Mouse (Mus musculus): ENCODE measurements at regions not wholly inside any gene's neighbourhood (a gene's known extent, or its start where the extent isn't known, plus 50 kb on each side); places are given as distances from the start of the nearest gene placed in this dataset.

DNA sequence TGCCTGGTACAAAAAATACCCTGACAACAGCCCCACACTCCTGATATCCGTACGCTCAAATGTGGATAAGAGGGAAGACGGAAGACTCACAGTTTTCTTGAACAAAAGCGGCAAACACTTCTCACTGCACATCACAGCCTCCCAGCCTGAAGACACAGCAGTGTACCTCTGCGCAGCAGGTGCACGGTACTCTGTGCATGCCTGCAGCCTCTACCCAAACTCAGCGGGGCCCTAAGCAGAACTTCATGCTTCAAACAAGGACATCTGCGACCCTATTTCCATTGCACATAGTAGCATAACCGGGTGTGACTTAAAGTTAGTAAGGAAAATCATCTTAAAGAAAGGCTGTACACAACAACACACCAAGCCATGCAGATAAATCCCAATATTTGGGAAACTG, 408.3 kb downstream of the Dad1 start:
- H3K4me1 ChIP-seq (ENCODE audit: control insufficient read depth, insufficient read depth, low read length): no peaks in the 10 kb centered on the region
- no peak overlapping the region for H3K4me2 ChIP-seq (ENCODE audit: low read depth, low read length)
- WGBS: 80% methylated on average over 9 of the region's 9 CpGs
- ATAC-seq (ENCODE audit: insufficient read depth, low FRiP score): no peak
- H3K9ac ChIP-seq (ENCODE audit: low read length): no peak overlapping the region
- no peak overlapping the region for H3K27ac ChIP-seq (ENCODE audit: low read length)
- H3K27me3 ChIP-seq (ENCODE audit: control insufficient read depth, insufficient read depth, low read length): no peaks in the 10 kb centered on the region
- H3K4me3 ChIP-seq (replicated peaks; ENCODE audit: low read length): no peak overlapping the region
- no peaks in the 10 kb centered on the region for H3K36me3 ChIP-seq (ENCODE audit: control insufficient read depth, insufficient read depth, low read length)
- no peaks in the 10 kb centered on the region for H3K9me3 ChIP-seq (replicated peaks; ENCODE audit: control insufficient read depth, low read length)

DNA sequence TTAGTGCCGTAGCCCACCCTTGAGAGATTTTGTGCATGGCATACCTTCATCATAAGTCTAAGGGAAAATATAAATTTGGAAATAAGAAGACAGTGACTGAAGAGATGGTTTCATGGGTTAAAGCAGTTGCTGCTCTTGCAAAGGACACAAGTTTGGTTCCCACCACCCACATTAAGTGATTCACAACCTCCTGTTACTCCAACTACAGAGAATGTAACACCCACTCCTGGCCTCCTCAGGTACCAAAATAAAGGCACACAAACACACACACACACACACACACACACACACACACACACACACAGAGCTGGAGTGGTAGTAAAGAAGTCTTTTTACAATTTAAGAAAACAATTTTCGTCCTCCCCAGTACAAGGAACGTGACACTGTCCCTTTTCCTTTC, 421.4 kb downstream of the Dad1 start:
- H3K27ac ChIP-seq (ENCODE audit: low read length): no peak overlapping the region
- H3K4me3 ChIP-seq (replicated peaks; ENCODE audit: low read length): no peak overlapping the region
- H3K36me3 ChIP-seq (ENCODE audit: control insufficient read depth, insufficient read depth, low read length): no peaks in the 10 kb centered on the region
- H3K4me2 ChIP-seq (ENCODE audit: low read depth, low read length): no peak overlapping the region
- H3K9ac ChIP-seq (ENCODE audit: low read length): no peak overlapping the region
- no peaks in the 10 kb centered on the region for H3K4me1 ChIP-seq (ENCODE audit: control insufficient read depth, insufficient read depth, low read length)
- 85% methylated on average over 3 of the region's 3 CpGs for WGBS
- no peaks in the 10 kb centered on the region for H3K9me3 ChIP-seq (replicated peaks; ENCODE audit: control insufficient read depth, low read length)
- no peaks in the 10 kb centered on the region for H3K27me3 ChIP-seq (ENCODE audit: control insufficient read depth, insufficient read depth, low read length)
- ATAC-seq (ENCODE audit: insufficient read depth, low FRiP score): no peak

DNA sequence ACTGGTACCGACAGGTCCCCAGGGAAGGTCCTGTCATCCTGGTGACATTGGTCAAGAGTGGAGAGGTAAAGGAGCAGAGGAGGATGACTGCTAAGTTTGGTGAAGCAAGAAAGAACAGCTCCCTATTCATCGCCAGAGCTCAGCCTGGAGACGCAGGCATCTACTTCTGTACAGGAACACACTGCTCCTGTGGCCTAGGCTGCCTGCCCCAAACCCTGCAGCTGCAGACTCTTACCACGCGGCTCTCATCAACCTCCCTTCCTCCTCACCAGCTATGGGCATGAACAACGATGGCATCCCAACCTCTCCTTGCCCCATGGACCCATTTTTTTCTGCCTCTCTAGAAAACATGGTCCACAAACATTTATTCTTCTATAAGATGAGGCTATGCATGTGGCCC, 422.3 kb downstream of the Dad1 start:
- no peak for ATAC-seq (ENCODE audit: insufficient read depth, low FRiP score)
- no peaks in the 10 kb centered on the region for H3K27me3 ChIP-seq (ENCODE audit: control insufficient read depth, insufficient read depth, low read length)
- H3K9ac ChIP-seq (ENCODE audit: low read length): no peak overlapping the region
- no peaks in the 10 kb centered on the region for H3K36me3 ChIP-seq (ENCODE audit: control insufficient read depth, insufficient read depth, low read length)
- no peak overlapping the region for H3K4me3 ChIP-seq (replicated peaks; ENCODE audit: low read length)
- no peak overlapping the region for H3K27ac ChIP-seq (ENCODE audit: low read length)
- whole genome bisulfite sequencing: 75% methylated on average over 6 of the region's 6 CpGs
- no peak overlapping the region for H3K4me2 ChIP-seq (ENCODE audit: low read depth, low read length)
- H3K9me3 ChIP-seq (replicated peaks; ENCODE audit: control insufficient read depth, low read length): no peaks in the 10 kb centered on the region
- no peaks in the 10 kb centered on the region for H3K4me1 ChIP-seq (ENCODE audit: control insufficient read depth, insufficient read depth, low read length)

DNA sequence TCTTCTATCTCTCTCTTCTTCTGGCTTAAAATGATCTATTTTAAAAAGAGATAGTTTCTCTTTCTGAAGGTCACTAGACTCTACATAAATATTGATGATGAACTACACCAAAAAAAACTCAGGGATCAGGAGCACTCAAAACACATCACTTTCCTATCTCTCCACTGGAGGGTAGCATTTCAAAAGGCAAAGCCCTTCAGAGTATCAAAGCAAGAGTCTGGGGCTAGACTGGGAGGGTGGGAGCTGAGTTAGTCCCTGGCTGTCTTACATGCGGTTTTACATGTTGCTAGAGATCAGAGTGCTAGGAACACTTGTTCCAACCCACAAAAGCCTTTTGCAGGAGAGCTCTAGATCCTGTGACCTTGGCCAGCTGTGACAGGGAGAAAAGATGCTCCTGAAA, 423.2 kb downstream of the Dad1 start:
- no peak overlapping the region for H3K4me3 ChIP-seq (replicated peaks; ENCODE audit: low read length)
- no peak overlapping the region for H3K9ac ChIP-seq (ENCODE audit: low read length)
- no peaks in the 10 kb centered on the region for H3K27me3 ChIP-seq (ENCODE audit: control insufficient read depth, insufficient read depth, low read length)
- no peaks in the 10 kb centered on the region for H3K9me3 ChIP-seq (replicated peaks; ENCODE audit: control insufficient read depth, low read length)
- H3K27ac ChIP-seq (ENCODE audit: low read length): no peak overlapping the region
- H3K4me2 ChIP-seq (ENCODE audit: low read depth, low read length): no peak overlapping the region
- no peaks in the 10 kb centered on the region for H3K36me3 ChIP-seq (ENCODE audit: control insufficient read depth, insufficient read depth, low read length)
- H3K4me1 ChIP-seq (ENCODE audit: control insufficient read depth, insufficient read depth, low read length): no peaks in the 10 kb centered on the region
- 44% methylated on average over 1 of the region's 1 CpGs for WGBS
- ATAC-seq (ENCODE audit: insufficient read depth, low FRiP score): no peak

DNA sequence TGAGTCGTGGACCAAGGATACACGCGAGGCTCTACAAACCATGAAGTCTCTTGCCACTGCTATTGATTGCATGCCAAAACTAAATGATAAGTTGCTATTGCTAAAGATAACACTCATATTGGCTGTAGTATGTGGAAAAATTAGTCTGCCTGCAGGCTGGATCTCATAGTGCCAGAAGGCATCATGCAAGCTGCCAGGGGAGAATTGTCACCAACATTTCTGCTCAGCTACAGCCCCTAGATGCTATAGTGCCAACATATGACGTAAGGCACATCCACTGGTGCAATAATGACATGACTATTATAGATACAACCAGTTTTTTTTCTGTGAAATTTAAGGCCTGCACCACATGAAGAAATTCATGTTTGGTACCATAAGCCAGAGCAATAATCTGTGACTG, 427.1 kb downstream of the Dad1 start:
- 84% methylated on average over 4 of the region's 4 CpGs for WGBS
- ATAC-seq (ENCODE audit: insufficient read depth, low FRiP score): no peak

DNA sequence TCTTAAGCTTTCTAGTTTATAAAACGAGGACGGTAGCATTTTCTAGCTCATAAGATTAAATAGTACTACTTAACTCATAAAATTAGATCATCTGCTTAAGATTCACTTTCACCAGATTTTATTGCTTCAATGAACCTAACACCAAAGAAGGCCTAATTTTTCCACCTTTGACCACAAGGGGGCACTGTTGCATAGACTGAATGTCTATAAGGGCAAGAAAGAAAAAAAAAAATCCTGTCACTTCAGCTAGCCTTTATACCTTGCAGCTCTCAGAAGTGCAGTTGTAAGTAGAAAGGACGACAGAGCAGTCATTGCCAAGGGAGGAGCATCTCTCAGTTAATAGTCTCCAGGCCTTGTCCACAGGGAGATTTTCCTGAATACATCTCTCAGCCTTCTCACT, 447.7 kb downstream of the Dad1 start:
- H3K4me3 ChIP-seq (replicated peaks; ENCODE audit: low read length): no peak overlapping the region
- H3K36me3 ChIP-seq (ENCODE audit: control insufficient read depth, insufficient read depth, low read length): no peaks in the 10 kb centered on the region
- no peak overlapping the region for H3K27ac ChIP-seq (ENCODE audit: low read length)
- no peak overlapping the region for H3K9ac ChIP-seq (ENCODE audit: low read length)
- 16% methylated on average over 3 of the region's 3 CpGs for WGBS
- H3K4me2 ChIP-seq (ENCODE audit: low read depth, low read length): no peak overlapping the region
- H3K9me3 ChIP-seq (replicated peaks; ENCODE audit: control insufficient read depth, low read length): no peaks in the 10 kb centered on the region
- ATAC-seq (ENCODE audit: insufficient read depth, low FRiP score): no peak
- H3K4me1 ChIP-seq (ENCODE audit: control insufficient read depth, insufficient read depth, low read length): no peaks in the 10 kb centered on the region
- H3K27me3 ChIP-seq (ENCODE audit: control insufficient read depth, insufficient read depth, low read length): no peaks in the 10 kb centered on the region

More for the DNA sequence above, 427.1 kb downstream of the Dad1 start:
- Histone ChIP-seq H3K9ac (ENCODE audit: low read length) (no peak overlapping the region), H3K4me2 (ENCODE audit: low read depth, low read length) (no peak overlapping the region), H3K27ac (ENCODE audit: low read length) (no peak overlapping the region), H3K4me1 (ENCODE audit: control insufficient read depth, insufficient read depth, low read length) (no peaks in the 10 kb centered on the region), H3K9me3 (replicated peaks; ENCODE audit: control insufficient read depth, low read length) (no peaks in the 10 kb centered on the region), H3K4me3 (replicated peaks; ENCODE audit: low read length) (no peak overlapping the region), H3K27me3 (ENCODE audit: control insufficient read depth, insufficient read depth, low read length) (no peaks in the 10 kb centered on the region), H3K36me3 (ENCODE audit: control insufficient read depth, insufficient read depth, low read length) (no peaks in the 10 kb centered on the region)

DNA sequence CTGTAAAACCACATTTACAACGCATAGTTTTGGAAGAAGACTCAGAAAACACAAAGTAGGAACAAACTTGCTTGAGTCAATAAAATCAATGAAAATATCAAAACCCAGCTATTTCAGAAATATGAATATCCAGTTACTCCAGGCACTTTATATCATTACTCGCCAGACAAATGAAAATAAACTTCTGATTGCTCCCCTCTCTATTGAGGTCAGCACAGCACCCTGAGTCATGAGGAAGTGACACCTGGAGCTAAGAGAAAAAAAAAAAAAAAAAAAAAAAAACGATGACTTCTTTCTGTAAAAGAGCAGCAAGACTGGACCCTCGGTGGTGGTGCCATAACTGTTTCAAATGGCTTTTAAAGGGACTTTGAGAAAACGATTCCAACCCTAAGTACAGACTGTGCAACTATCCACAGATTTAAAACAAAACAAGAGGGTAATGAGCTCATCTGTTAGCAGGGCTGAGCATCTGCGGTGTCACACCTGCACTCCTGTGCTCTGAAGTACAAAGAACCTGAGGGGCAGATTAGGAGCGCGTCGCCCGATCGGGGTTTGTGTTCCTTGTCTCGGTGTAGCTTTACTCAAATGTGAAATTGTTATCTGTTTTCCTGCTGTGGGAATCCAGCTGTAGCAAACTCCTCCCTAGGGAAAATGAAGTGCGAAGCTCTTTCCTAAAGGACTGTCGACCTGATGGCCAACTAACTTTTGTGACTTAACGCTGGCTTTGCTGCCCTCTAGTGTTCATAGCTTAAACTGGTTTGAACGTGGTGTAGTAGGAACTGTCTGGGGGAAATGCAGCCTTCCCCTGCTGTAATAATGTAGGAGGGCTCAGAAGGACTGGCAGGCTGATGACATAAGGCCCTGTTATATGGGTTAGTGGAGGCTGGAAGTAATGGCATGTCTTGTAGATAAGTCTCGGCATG, 449.9 kb downstream of the Dad1 start:
- Histone ChIP-seq H3K9me3 (replicated peaks; ENCODE audit: control insufficient read depth, low read length) (no peaks in the 10 kb centered on the region), H3K4me2 (ENCODE audit: low read depth, low read length) (peak overlapping the region; percentile 28; the same call in 1 of the 2 replicates), H3K4me1 (ENCODE audit: control insufficient read depth, insufficient read depth, low read length) (no peaks in the 10 kb centered on the region), H3K4me3 (replicated peaks; ENCODE audit: low read length) (no peak overlapping the region), H3K27me3 (ENCODE audit: control insufficient read depth, insufficient read depth, low read length) (no peaks in the 10 kb centered on the region), H3K27ac (ENCODE audit: low read length) (no peak overlapping the region), H3K9ac (ENCODE audit: low read length) (no peak overlapping the region), H3K36me3 (ENCODE audit: control insufficient read depth, insufficient read depth, low read length) (no peaks in the 10 kb centered on the region)
- 22% methylated on average over 17 of the region's 17 CpGs for WGBS
- peak; percentile 69 for ATAC-seq (ENCODE audit: insufficient read depth, low FRiP score)

DNA sequence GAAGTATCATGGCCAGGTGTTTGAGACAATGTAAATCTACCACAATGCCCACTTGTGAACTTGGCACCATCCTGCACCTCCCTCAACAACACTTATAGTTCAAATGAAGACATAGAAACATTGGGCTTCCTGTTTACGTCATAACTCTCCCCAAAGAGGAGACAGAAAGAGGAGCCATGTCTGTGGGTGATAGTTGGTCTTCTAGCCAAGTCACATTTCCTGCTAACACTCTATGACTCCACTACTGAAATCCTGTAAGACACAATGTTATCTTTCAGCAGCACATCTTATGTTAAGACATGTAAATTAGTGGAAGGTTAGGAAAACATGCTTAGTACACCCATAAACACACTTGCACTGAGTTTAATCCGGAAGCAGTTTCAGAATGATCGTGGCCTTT, 451.4 kb downstream of the Dad1 start:
- H3K27me3 ChIP-seq (ENCODE audit: control insufficient read depth, insufficient read depth, low read length): no peaks in the 10 kb centered on the region
- no peak overlapping the region for H3K9ac ChIP-seq (ENCODE audit: low read length)
- H3K9me3 ChIP-seq (replicated peaks; ENCODE audit: control insufficient read depth, low read length): no peaks in the 10 kb centered on the region
- no peak for ATAC-seq (ENCODE audit: insufficient read depth, low FRiP score)
- H3K27ac ChIP-seq (ENCODE audit: low read length): no peak overlapping the region
- H3K4me3 ChIP-seq (replicated peaks; ENCODE audit: low read length): no peak overlapping the region
- no peaks in the 10 kb centered on the region for H3K36me3 ChIP-seq (ENCODE audit: control insufficient read depth, insufficient read depth, low read length)
- 82% methylated on average over 3 of the region's 3 CpGs for WGBS
- H3K4me2 ChIP-seq (ENCODE audit: low read depth, low read length): no peak overlapping the region
- no peaks in the 10 kb centered on the region for H3K4me1 ChIP-seq (ENCODE audit: control insufficient read depth, insufficient read depth, low read length)

DNA sequence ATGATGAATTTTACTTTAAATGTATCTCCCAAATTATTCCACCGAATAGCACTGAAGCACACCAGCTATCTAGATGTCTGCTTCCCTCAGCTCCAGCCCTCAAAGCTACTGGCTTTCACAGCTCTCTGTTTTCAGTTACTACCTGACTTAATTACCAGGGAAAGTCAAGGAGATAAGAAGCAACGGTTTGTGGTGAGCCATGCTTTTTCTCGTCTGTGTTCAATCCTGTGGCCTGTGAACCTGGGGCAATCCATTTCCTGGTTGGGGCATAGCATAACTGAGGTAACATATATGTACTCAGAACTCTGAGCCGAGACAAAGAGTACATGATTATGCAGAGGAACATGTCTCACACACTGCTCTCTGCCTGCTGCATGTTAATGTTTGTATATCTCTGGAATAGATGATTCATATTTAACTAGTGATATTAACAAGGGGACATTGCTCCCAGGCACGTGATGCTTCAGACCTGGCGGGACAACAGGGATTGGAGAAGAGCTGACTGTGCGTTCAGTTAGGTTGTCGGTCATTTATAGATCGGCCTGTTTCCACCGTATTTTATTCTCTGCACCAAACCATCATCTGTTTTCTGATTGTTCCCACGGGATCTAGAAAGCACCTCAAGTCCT, 453.3 kb downstream of the Dad1 start:
- Histone ChIP-seq H3K27me3 (ENCODE audit: control insufficient read depth, insufficient read depth, low read length) (no peaks in the 10 kb centered on the region), H3K4me3 (replicated peaks; ENCODE audit: low read length) (no peak overlapping the region), H3K9me3 (replicated peaks; ENCODE audit: control insufficient read depth, low read length) (no peaks in the 10 kb centered on the region), H3K9ac (ENCODE audit: low read length) (no peak overlapping the region), H3K36me3 (ENCODE audit: control insufficient read depth, insufficient read depth, low read length) (no peaks in the 10 kb centered on the region), H3K4me2 (ENCODE audit: low read depth, low read length) (no peak overlapping the region), H3K4me1 (ENCODE audit: control insufficient read depth, insufficient read depth, low read length) (no peaks in the 10 kb centered on the region), H3K27ac (ENCODE audit: low read length) (no peak overlapping the region)
- ATAC-seq (ENCODE audit: insufficient read depth, low FRiP score): no peak
- WGBS: 72% methylated on average over 11 of the region's 11 CpGs

Data from stomach, embryonic 16.5 days (tissue).